Mouse (Mus musculus): ENCODE results near the gene Akr7a5. TPM values are rescaled to one million over a fixed set of nuclear protein-coding genes. Genes with fewer than 3 reads are reported as not detected.

The Akr7a5 gene
- polyA plus RNA-seq, 1 experiment from 2014 or later, result 61.4 TPM

DNA sequence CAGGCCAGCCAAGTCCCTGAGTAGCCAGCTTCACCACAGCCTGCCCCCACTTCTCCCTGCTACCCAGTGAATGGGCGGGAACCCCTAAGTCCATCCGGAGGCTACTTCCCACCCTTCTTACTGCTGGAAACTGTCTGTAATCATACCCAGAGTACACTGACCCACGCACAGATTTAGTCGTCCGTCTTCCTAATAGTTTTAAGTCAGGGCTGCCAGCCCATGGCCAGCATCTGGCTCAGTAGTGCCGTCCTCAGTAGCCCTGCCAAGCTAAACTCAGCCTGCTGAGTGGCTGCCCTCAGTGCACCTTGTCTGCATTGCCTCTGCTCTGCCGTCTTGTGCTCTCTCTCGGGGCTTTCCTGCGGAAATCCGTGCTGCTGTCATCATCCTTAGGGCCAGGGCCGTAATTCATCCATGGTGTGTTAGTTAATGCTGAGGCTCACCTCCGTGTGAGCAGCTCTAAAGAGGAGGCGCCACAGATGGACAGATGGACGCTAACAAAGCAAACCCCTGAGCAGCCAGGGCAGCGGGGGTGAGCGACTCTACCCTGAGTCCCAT is 28.7 kb upstream of the Akr7a5 start:
- no peaks in the 10 kb centered on the region for H3K4me1 ChIP-seq (ENCODE audit: insufficient read depth, low read depth, low read length)
- no peak overlapping the region for H3K4me2 ChIP-seq (replicated peaks; ENCODE audit: low read depth, low read length)
- no peak overlapping the region for H3K27ac ChIP-seq (ENCODE audit: low read length)
- H3K27me3 ChIP-seq (replicated peaks; ENCODE audit: insufficient read depth, low read length), result no peaks in the 10 kb centered on the region
- H3K9me3 ChIP-seq (ENCODE audit: low read length), result no peaks in the 10 kb centered on the region
- H3K9ac ChIP-seq (replicated peaks; ENCODE audit: low read depth), result no peak overlapping the region
- no peak overlapping the region for H3K4me3 ChIP-seq (ENCODE audit: low read depth, low read length)
- WGBS, result 83% methylated on average over 16 of the region's 16 CpGs
- no peak for TF ChIP-seq CTCF (IDR thresholded peaks at IDR 0.05)
- TF ChIP-seq EP300 (IDR thresholded peaks at IDR 0.05), result no peak
- peaks cover 28% of the 10 kb centered on the region for H3K36me3 ChIP-seq (ENCODE audit: insufficient read depth, low read length)
- ATAC-seq, result no peak
- no peak for DNase-seq (ENCODE audit: low spot score)

DNA sequence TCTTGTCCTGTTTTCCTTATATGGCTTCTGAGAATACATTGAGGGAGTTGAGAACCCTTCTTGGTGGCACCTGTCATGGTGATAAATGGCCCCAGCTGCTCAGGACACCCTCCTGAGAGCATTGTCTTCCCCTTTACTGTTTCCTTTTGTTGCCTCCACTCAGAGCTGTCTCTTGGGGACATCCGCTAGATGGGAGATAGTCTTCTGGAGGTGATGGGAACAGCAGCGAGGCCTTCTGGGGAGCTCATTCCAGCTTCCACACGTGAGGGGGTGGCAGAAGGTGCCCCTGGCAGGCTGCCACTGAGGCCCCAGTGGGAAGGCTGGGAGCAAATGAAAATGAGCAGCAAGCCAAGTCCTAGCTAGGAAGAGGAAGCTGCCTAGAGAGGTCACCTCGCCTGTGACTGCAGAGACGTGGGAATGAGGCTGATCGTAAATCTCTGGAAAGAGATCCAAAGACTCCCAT is 27.6 kb upstream of the Akr7a5 start:
- Histone ChIP-seq H3K4me1 (ENCODE audit: insufficient read depth, low read depth, low read length) (0 out of 2 replicates have a peak, but pooled peaks cover 3% of the 10 kb centered on the region), H3K4me2 (replicated peaks; ENCODE audit: low read depth, low read length) (no peak overlapping the region), H3K27ac (ENCODE audit: low read length) (no peak overlapping the region), H3K9ac (replicated peaks; ENCODE audit: low read depth) (no peak overlapping the region), H3K27me3 (replicated peaks; ENCODE audit: insufficient read depth, low read length) (no peaks in the 10 kb centered on the region), H3K9me3 (ENCODE audit: low read length) (no peaks in the 10 kb centered on the region), H3K4me3 (ENCODE audit: low read depth, low read length) (no peak overlapping the region), H3K36me3 (ENCODE audit: insufficient read depth, low read length) (peaks cover 32% of the 10 kb centered on the region)
- DNase-seq (ENCODE audit: low spot score) (no peak), ATAC-seq (no peak)
- 53% methylated on average over 6 of the region's 6 CpGs for WGBS
- no peak for TF ChIP-seq CTCF (IDR thresholded peaks at IDR 0.05)
- TF ChIP-seq EP300 (IDR thresholded peaks at IDR 0.05), result no peak

- no peak overlapping the region for H3K4me2 ChIP-seq (replicated peaks; ENCODE audit: low read depth, low read length)
- ATAC-seq, result no peak
- TF ChIP-seq EP300 (IDR thresholded peaks at IDR 0.05), result no peak
- no peak for TF ChIP-seq CTCF (IDR thresholded peaks at IDR 0.05)
- H3K9me3 ChIP-seq (ENCODE audit: low read length), result no peaks in the 10 kb centered on the region
- peaks cover 42% of the 10 kb centered on the region for H3K36me3 ChIP-seq (ENCODE audit: insufficient read depth, low read length)
- H3K4me3 ChIP-seq (ENCODE audit: low read depth, low read length), result no peak overlapping the region
- H3K4me1 ChIP-seq (ENCODE audit: insufficient read depth, low read depth, low read length), result 0 out of 2 replicates have a peak, but pooled peaks cover 3% of the 10 kb centered on the region
- H3K9ac ChIP-seq (replicated peaks; ENCODE audit: low read depth), result no peak overlapping the region
- DNase-seq (ENCODE audit: low spot score), result no peak
- H3K27ac ChIP-seq (ENCODE audit: low read length), result no peak overlapping the region
- no peaks in the 10 kb centered on the region for H3K27me3 ChIP-seq (replicated peaks; ENCODE audit: insufficient read depth, low read length)
- WGBS, result 77% methylated on average over 15 of the region's 15 CpGs
These were observed 25.7 kb upstream of the Akr7a5 start for GRCm38 (mm10) chr4:139284877-139285276.

DNA sequence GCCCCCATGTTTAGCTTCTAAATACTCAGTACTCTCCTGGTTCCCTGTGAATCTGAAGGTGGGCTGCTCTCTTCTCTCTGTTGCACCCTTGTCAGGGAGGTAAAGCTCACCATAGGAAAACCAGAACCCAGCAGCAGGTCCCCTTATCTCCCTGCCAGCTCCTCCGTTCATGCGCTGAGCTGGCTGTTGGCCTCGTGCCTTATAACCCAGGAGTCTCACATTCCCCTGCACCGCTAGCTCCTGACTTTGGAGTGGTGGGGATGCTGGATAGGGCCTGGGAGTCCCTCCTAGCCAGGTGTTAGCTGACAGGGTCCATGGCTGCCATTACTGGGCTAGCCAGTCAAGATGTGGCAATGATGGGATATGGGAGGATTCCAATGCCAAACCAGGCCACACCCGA is 24.3 kb upstream of the Akr7a5 start:
- peaks cover 55% of the 10 kb centered on the region for H3K36me3 ChIP-seq (ENCODE audit: insufficient read depth, low read length)
- ATAC-seq (no peak), DNase-seq (ENCODE audit: low spot score) (no peak)
- H3K4me2 ChIP-seq (replicated peaks; ENCODE audit: low read depth, low read length), result no peak overlapping the region
- H3K27ac ChIP-seq (ENCODE audit: low read length), result no peak overlapping the region
- 0 out of 2 replicates have a peak, but pooled peaks cover 3% of the 10 kb centered on the region for H3K4me1 ChIP-seq (ENCODE audit: insufficient read depth, low read depth, low read length)
- H3K9me3 ChIP-seq (ENCODE audit: low read length), result no peaks in the 10 kb centered on the region
- no peak overlapping the region for H3K4me3 ChIP-seq (ENCODE audit: low read depth, low read length)
- H3K27me3 ChIP-seq (replicated peaks; ENCODE audit: insufficient read depth, low read length), result no peaks in the 10 kb centered on the region
- WGBS, result 70% methylated on average over 5 of the region's 5 CpGs
- no peak overlapping the region for H3K9ac ChIP-seq (replicated peaks; ENCODE audit: low read depth)
- TF ChIP-seq EP300 (IDR thresholded peaks at IDR 0.05), result no peak
- TF ChIP-seq CTCF (IDR thresholded peaks at IDR 0.05), result no peak

DNA sequence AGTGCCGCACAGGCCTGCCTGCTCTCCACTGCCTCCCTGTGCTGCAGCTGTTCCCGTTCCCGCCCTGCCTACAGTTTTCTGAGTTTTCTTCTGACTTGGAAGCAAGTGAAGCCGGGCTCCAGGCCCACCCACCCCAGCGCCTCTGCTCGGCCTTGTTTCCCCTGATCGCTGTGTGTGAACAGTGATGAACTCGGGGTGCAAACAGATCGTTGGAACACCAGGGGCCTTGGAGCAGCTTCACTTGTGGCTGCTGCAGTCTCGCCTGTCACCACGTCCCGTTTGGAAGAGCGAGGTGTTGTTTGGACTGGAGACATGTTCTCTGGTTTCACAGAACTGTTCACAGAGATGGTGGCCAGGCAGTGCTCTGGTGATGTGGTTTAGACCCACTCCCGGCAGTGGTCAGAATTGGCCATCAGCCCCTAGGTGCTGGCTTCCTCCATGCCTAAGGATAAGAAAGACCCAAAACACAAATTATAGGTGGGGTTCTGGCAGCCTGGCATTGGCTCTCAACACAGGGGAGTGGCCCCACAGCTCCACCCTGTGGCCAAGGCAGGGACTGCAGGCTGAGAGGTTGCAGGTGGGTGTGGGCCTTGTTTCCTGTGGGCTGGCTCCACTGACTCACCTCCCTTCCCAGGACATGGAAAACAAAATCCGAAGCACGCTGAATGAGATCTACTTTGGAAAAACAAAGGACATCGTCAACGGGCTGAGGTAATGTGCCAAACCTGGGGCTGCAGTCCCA is 23.3 kb upstream of the Akr7a5 start:
- no peaks in the 10 kb centered on the region for H3K9me3 ChIP-seq (ENCODE audit: low read length)
- no peak overlapping the region; the same call in 1 of the 2 replicates for H3K27ac ChIP-seq (ENCODE audit: low read length)
- peak; percentile 67 for ATAC-seq
- TF ChIP-seq EP300 (IDR thresholded peaks at IDR 0.05) (no peak), CTCF (IDR thresholded peaks at IDR 0.05) (peak; percentile 98)
- DNase-seq (ENCODE audit: low spot score), result peak; percentile 80
- peaks cover 50% of the 10 kb centered on the region for H3K36me3 ChIP-seq (ENCODE audit: insufficient read depth, low read length)
- H3K4me3 ChIP-seq (ENCODE audit: low read depth, low read length), result no peak overlapping the region
- 66% methylated on average over 18 of the region's 18 CpGs for WGBS
- no peaks in the 10 kb centered on the region for H3K27me3 ChIP-seq (replicated peaks; ENCODE audit: insufficient read depth, low read length)
- H3K4me2 ChIP-seq (replicated peaks; ENCODE audit: low read depth, low read length), result no peak overlapping the region
- no peak overlapping the region for H3K9ac ChIP-seq (replicated peaks; ENCODE audit: low read depth)
- 0 out of 2 replicates have a peak, but pooled peaks cover 3% of the 10 kb centered on the region for H3K4me1 ChIP-seq (ENCODE audit: insufficient read depth, low read depth, low read length)

DNA sequence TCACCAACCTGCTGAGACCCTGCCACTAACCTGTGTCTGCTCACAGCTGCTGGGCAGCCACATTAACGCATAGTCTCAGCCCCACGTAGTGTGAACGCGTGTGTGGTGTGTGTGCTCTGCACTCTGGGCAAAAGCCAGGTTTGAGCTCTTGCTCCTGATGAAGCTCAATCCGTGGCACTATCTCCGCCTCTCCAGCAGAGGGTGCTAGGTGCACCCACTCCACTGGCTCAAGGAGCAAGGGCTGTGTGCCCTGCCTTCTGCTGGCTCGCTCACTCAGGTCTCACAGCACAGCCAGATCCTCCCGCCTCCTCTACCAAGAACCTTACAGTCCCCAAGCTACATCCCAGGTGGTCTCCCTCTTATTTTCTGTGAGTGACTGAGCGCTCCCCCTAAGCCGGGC is 21.5 kb upstream of the Akr7a5 start:
- H3K4me3 ChIP-seq (ENCODE audit: low read depth, low read length), result no peak overlapping the region
- H3K27me3 ChIP-seq (replicated peaks; ENCODE audit: insufficient read depth, low read length), result no peaks in the 10 kb centered on the region
- H3K4me2 ChIP-seq (replicated peaks; ENCODE audit: low read depth, low read length), result no peak overlapping the region
- DNase-seq (ENCODE audit: low spot score) (peak; percentile 72), ATAC-seq (peak; percentile 43)
- no peak overlapping the region for H3K27ac ChIP-seq (ENCODE audit: low read length)
- H3K4me1 ChIP-seq (ENCODE audit: insufficient read depth, low read depth, low read length), result 0 out of 2 replicates have a peak, but pooled peaks cover 3% of the 10 kb centered on the region
- H3K9me3 ChIP-seq (ENCODE audit: low read length), result no peaks in the 10 kb centered on the region
- peaks cover 35% of the 10 kb centered on the region for H3K36me3 ChIP-seq (ENCODE audit: insufficient read depth, low read length)
- 68% methylated on average over 10 of the region's 10 CpGs for WGBS
- no peak overlapping the region for H3K9ac ChIP-seq (replicated peaks; ENCODE audit: low read depth)
- TF ChIP-seq CTCF (IDR thresholded peaks at IDR 0.05), result peak; percentile 85
- no peak for TF ChIP-seq EP300 (IDR thresholded peaks at IDR 0.05)
